Mouse (Mus musculus) kidney, postnatal 10 days (tissue): ENCODE measurements around the gene Nol6.

Experiments used
- DNase-seq: peaks from one replicate; pipeline ENCODE4 v3.0.0; 2021; ENCODE audit warnings: mixed read lengths

Gene Nol6

DNA sequence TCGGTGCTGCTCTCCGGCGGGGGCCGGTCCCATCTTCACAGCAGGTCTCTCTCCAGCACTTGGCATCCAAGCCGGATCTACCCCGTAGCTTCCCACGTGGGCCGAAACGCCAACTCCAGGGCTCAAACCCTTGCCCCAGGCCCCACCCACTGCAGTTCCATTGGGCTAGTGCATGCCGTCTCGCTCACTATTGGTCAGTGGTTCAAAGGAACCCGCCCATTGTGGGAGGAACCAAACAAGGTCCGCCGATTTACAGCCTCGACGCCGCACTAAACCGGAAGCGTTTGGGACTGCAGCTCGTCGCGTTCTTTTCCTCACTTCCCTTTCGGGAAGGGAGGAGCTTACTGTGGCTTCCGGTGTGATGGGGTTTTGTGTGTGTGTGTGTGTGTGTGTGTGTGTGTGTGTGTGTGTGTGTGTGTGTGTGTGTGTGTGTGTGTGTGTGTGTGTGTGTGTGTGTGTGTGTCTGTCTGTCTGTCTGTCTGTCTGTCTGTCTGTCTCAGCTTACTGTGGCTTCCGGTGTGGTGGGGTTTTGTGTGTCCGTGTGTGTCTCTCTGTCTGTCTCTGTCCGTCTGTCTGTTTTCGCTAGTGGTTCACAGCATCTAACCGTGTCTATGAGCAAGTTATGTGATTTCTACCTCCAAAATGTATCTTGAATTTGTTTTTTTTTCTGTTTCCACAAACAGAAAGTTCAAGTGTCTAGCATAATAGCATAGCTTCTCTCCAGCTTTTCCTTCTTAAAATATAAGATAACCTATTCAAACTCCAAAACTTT, at the start of gene Nol6:
Gene Nol6, minus strand, starts transcription at position 276 of the 772 bp plus-strand sequence.
- peak; percentile 98 for DNase-seq

GRCm38 (mm10) chr4:41170970-41171369, 46.7 kb upstream of the Nol6 start:
- no peak for DNase-seq

GRCm38 (mm10) chr4:41165693-41166475, 41.6 kb upstream of the Nol6 start:
- DNase-seq, result peak; percentile 91

DNA sequence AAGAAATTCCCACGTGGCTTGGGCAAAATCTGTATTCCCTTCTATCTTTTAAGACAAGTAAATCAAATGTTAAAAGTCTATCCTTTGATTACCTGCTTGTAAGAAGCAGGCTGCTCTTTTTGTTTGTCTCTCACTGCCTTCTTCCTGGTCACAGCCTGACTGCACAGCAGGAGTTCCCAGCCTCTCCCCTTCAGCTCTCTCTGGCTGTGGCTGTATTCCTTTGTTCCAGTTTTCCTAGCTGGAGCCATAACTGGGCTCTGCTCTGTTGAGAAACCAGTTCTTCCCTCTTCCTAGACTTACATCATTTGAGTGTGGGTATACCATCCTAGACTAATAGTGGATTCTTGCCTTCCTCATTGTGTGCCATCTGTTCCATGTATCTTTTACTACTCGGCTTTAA, 40.7 kb upstream of the Nol6 start:
- DNase-seq, result no peak

DNA sequence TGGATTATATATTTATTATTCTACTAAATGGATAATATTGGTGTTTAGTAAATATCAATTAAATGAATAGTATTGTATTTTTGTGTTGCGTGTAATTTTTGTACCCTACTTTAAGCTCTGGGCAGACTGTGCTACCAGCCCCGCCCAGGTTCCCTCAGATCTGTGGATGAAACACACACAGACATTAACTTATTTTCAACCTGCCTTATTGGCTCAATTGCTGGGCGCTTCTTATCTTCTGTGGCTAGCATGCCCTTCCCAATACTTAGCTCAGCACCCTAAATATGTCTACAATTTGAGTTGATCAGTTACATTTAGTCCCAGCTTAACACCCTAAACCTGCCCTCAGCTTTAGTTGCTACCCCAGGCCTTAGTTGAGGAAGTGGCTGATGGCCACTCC, 37.0 kb upstream of the Nol6 start:
- no peak for DNase-seq

- no peak for DNase-seq
Observed at GRCm38 (mm10) chr4:41158251-41158650, 34.0 kb upstream of the Nol6 start.

DNA sequence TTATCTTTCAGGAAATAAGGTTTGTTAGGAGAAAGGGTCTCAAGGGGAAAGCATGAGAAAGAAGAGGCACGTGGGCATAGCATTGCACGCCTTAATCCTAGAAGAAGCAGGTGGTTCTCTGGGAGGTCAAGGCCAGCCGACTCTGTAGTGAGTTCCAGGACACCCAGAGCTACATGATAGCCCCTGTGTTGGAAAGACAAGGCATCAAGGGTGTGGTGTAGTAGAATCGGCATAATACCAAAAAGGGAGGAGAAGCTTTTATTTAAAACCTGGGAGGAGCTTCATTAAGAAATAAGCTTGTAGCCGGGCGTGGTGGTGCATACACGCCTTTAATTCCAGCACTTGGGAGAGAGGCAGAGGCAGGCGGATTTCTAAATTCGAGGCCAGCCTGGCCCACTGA, 32.7 kb upstream of the Nol6 start:
- no peak for DNase-seq

- no peak for DNase-seq
Observed at GRCm38 (mm10) chr4:41153146-41153545, 28.9 kb upstream of the Nol6 start.

- DNase-seq, result no peak
Observed at GRCm38 (mm10) chr4:41151186-41151585, 26.9 kb upstream of the Nol6 start.

- no peak for DNase-seq
Observed at GRCm38 (mm10) chr4:41149891-41150290, 25.6 kb upstream of the Nol6 start.

DNA sequence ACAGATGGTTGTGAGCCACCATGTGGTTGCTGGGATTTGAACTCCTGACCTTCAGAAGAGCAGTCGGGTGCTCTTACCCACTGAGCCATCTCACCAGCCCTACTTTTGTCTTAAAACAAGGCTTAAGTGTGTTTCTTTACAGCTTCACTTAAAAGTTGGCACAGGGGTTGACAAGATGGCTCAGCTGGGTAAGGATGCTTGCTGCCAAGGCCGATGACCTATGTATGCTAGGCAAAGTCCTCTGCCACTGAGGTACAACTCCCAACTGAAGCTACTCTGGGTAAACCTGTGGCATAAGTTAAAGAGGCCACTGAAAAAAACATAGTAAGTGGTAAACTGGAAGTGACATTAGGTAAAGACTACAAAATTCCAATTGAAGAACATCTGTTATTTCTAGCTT, 18.3 kb upstream of the Nol6 start:
- no peak for DNase-seq

DNA sequence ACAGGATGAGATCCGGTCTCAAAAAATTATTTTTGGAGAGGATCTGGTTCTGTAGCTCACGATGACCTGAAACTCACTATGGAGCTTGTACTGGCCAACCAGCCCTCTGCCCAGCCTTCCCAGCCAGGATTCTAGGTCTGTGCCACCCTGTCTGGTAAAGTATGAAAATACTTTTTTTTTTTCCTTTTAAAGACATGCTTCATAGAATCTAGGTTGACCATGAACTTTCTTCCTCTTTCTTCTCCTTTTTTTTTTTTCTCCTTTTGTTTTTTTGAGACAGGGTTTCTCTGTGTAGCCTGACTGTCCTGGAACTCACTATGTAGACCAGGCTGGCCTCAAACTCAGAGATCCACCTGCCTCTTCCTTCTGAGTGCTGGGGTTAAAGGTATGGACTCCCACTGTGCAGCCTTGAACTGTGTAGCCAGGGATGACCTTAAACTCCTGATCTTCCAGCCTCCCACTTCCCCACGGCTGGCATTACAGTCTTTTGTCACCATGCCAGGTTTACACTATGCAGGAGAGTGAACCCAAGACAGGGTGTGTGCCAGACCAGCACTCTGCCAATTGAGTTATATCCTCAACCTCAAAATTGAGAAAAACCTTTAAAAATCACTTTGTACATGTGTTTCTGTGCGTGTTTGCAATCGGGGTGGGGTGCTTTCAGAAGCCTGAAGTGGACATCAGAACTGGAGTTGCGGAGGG, 16.1 kb upstream of the Nol6 start:
- no peak for DNase-seq

DNA sequence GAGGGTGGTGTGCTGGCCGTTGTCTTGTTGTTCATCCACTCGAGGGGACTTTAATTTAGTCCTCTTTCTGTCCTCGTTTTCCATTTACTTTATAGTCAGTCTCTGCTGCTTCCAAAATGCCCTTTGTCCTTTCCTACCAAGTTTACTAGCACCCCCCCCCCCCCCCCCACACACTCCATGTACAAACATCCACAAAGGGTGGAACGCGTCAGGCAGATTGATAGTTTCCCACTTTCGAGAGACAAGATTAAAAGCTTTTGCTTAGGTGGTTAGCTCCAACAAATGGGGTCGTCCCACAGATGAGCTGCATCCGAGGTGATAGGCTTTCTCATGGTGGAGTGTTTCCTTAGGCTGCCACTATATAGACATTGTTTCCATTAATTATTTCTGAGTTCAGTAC, 12.6 kb upstream of the Nol6 start:
- DNase-seq, result no peak

- no peak for DNase-seq
Observed at GRCm38 (mm10) chr4:41136454-41136805, 12.2 kb upstream of the Nol6 start.

DNA sequence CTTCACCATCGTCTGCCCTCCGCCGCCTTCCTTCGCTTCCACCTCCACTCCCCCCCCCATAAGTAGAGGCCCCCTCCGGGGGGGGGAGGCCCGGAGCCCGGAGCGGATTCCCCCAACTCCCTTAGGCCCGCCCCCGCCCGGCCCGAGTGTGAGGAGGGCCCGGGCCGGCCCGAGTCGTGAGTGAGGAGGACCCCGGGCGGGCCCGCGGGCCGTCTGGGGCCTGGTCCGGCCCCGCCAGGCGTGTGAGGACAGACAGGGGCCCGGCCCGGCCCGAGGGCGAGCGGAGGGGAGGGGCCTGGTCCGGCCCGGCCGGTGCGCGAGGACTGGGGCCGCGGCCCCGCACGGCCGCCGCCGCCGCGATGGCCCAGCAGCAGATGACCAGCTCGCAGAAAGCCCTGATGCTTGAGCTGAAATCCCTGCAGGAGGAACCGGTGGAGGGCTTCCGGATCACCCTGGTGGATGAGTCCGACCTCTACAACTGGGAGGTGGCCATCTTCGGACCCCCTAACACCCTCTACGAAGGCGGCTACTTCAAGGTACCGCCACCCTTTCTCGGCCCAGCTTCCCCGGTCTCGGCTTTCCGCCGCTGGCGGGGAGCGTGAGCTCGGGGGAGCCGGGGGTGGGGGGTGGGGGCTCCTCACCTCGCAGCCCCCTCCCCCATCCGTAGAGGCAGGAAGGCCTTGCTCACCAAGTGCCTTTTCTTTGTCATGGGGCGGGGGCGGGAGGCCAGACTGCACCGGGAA, 11.6 kb upstream of the Nol6 start, which contains the start of gene Ube2r2:
Gene Ube2r2, plus strand, starts transcription at position 33 of the 743 bp plus-strand sequence.
- peak; percentile 82 for DNase-seq

DNA sequence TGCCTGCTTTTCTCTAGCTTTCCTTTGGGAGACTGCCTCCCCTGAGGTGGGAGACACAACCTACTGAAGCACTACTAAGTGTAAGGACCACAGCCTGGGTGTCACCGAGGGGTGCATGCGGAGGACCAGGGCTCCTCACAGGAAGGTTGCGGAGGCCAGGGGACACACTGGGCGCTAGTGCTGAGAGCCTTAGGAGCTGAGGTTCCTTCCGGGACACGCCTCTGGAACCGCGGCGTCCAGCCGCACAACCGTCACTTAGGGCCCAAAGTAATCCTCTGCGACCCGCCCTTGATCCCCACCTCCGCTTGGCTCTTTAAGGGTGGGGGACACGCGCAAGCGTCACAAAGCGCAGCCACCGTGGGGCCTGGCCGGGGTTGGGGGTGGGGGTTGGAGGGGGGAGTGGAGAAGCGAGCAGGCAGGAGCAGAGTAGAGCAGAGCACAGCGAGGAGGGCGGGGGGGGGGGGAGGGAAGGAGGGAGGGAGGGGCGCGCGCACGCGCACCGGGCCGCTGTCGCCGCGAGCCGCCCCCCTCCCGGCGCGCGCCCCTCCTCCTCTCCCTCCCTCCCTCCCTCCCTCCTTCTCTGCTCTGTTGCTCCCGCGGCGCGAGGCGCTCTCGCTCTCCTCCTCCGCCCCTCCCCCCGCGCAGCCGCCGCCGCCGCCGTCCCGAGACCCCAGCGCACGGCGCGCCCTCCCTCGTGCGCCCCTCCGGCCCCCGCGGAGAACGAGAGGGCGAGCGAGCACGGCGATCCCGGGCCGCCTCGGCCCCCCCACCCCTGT, 10.9 kb upstream of the Nol6 start:
- peak; percentile 92 for DNase-seq

DNA sequence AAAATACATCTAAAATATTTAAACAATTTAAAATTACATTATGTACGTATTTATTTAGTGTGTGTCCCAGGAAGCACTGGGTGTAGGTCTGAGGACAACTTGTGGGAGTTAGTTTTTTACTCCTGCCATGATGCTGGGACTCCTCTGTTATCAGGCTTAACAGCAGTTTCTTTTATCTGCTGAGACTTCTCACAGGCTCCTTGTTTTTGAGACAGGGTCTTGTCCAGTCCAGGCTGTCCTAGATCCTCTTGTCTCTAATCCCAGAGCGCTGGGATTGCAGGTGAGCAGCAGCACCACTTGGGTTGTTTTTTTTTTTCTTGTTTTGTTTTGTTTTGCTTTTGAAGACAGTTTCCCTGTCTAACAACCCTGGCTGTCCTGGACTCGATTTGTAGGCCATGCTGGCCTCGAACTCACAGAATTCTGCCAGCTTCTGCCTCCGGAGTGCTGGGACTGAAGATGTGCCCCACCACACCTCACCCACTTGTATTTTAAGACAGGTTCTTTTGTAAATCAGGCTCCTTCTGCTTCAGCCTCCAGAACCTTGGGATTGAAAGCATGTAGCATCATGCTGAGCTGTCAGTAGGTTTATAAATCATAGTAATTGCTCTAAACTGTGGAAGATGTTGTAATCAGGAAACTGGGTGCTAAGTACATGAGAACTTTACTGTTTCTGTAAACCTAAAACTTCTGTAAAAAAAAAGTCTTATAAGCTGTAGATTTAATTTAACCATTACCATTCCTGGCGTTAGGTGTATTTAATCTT, 9.5 kb upstream of the Nol6 start:
- DNase-seq, result no peak

DNA sequence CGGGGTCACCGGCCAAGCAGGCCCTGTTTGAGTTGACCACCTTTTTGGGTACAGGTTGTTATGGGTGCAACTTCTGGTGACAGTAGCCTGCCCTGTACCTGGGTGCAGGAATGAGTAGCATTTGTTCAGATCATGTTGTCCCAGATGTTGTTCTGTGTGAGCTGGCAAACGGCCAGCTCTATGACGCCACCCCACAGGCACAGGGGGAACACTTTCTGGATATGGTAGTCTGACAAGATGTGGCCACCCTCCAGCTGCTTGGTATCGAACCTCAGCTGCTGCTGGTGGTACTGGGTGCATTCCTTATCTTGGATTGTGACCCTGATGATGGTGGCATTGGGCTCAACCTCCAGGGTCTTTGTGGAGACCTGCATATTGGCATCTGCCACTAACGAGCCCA, 8.2 kb upstream of the Nol6 start:
- no peak for DNase-seq

- no peak for DNase-seq
Observed at GRCm38 (mm10) chr4:41129836-41130235, 5.6 kb upstream of the Nol6 start.

- peak; percentile 75 for DNase-seq
Observed at GRCm38 (mm10) chr4:41129406-41129805, 5.2 kb upstream of the Nol6 start.

- peak; percentile 85 for DNase-seq
Observed at GRCm38 (mm10) chr4:41118706-41119292, 5.5 kb downstream of the Nol6 start.
